Mouse (Mus musculus) embryonic facial prominence, embryonic 12.5 days (tissue): ENCODE measurements around the gene Sec1. TPM values are rescaled to one million over a fixed set of nuclear protein-coding genes. Genes with fewer than 3 reads are reported as not detected.

ENCODE experiments used
- ATAC-seq: fragments of 200-750 bp; cut with Nextera tagmentation; 2 replicates; pipeline ENCODE4 v1.8.0; 2017; ENCODE audit not compliant: insufficient number of reproducible peaks, insufficient read depth, low FRiP score, low TSS enrichment
- H3K27ac ChIP-seq: fragments of 300-500 bp; sonication (generic); 2 replicates; pipeline ENCODE4 v1.5.1; 2016; ENCODE audit warnings: mild to moderate bottlenecking
- H3K27me3 ChIP-seq: fragments of 300-500 bp; sonication (generic); 2 replicates; pipeline ENCODE4 v1.6.1; 2016; ENCODE audit warnings: mild to moderate bottlenecking, moderate library complexity
- H3K36me3 ChIP-seq: fragments of 300-500 bp; sonication (generic); 2 replicates; pipeline ENCODE4 v1.6.1; 2016; ENCODE audit warnings: mild to moderate bottlenecking
- H3K4me1 ChIP-seq: fragments of 300-500 bp; sonication (generic); 2 replicates; pipeline ENCODE4 v1.6.1; 2016
- H3K4me2 ChIP-seq: fragments of 300-500 bp; sonication (generic); replicated peaks from 2 replicates; pipeline ENCODE4 v1.6.1; 2016; ENCODE audit warnings: mild to moderate bottlenecking, moderate library complexity
- H3K4me3 ChIP-seq: fragments of 300-500 bp; sonication (generic); 2 replicates; pipeline ENCODE4 v1.5.1; 2016; ENCODE audit warnings: mild to moderate bottlenecking
- H3K9ac ChIP-seq: fragments of 300-500 bp; sonication (generic); 2 replicates; pipeline ENCODE4 v1.6.1; 2016; ENCODE audit warnings: mild to moderate bottlenecking, moderate library complexity
- H3K9me3 ChIP-seq: fragments of 300-500 bp; sonication (generic); 2 replicates; pipeline ENCODE4 v1.6.1; 2016; ENCODE audit warnings: mild to moderate bottlenecking, moderate library complexity
- WGBS: fragments of 180-500 bp; shearing (Covaris S2); methylation state at CpG from one replicate; pipeline ENCODE4 v1.1.7; 2016; 5-methylcytosine and 5-hydroxymethylcytosine counted together
- polyA plus RNA-seq: library from polyadenylated mRNA; unstranded; fragments of >200 nt; fragmentation: Nextera tagmentation; extraction: Ambion mirVana; gene quantifications from 2 replicates; pipeline ENCODE4 v1.2.1, GENCODE M21; 2016

Sec1 gene
- polyA plus RNA-seq: 2.9 and 3.1 TPM in 2 replicates

- no peaks in the 10 kb centered on the region for H3K9me3 ChIP-seq
- H3K27ac ChIP-seq: peak within 1 kb of the TSS; percentile 76
- H3K9ac ChIP-seq: no peak within 1 kb of the TSS
- H3K4me2 ChIP-seq: no peak within 1 kb of the TSS
- H3K27me3 ChIP-seq: peaks cover 9% of the 10 kb centered on the region
- H3K36me3 ChIP-seq: no peaks in the 10 kb centered on the region
- no peak within 1 kb of the TSS for H3K4me3 ChIP-seq
- ATAC-seq: no peak
- 92% methylated on average over 50 of the region's 50 CpGs for WGBS
- peaks cover 20% of the 10 kb centered on the region for H3K4me1 ChIP-seq
Measured at GRCm38 (mm10) chr7:45693921-45694591, at the start of gene Sec1. Sec1 (minus strand) TSS chr7:45694402.

- no peak for ATAC-seq
- 33% methylated on average over 19 of the region's 19 CpGs for WGBS
- Histone ChIP-seq H3K27ac (no peak overlapping the region), H3K4me2 (peak overlapping the region; percentile 42), H3K4me3 (peak overlapping the region; percentile 24), H3K4me1 (no peaks in the 10 kb centered on the region), H3K9me3 (peaks cover 3% of the 10 kb centered on the region; the same call in 1 of the 2 replicates), H3K9ac (peak overlapping the region; percentile 29; the same call in 1 of the 2 replicates), H3K27me3 (no peaks in the 10 kb centered on the region), H3K36me3 (no peaks in the 10 kb centered on the region)
Measured at GRCm38 (mm10) chr7:45742338-45742737, 48.1 kb upstream of the Sec1 start.

- Histone ChIP-seq H3K36me3 (no peaks in the 10 kb centered on the region), H3K4me2 (peak overlapping the region; percentile 42), H3K9ac (no peak overlapping the region), H3K4me3 (peak overlapping the region; percentile 24), H3K4me1 (no peaks in the 10 kb centered on the region), H3K27ac (no peak overlapping the region), H3K27me3 (no peaks in the 10 kb centered on the region), H3K9me3 (peaks cover 2% of the 10 kb centered on the region; the same call in 1 of the 2 replicates)
- no peak for ATAC-seq
- 34% methylated on average over 11 of the region's 11 CpGs for WGBS
Measured at GRCm38 (mm10) chr7:45741777-45742176, 47.6 kb upstream of the Sec1 start.

- Histone ChIP-seq H3K9ac (no peak overlapping the region), H3K4me2 (peak overlapping the region; percentile 42; the same call in 1 of the 2 replicates), H3K4me3 (no peak overlapping the region)
Measured at GRCm38 (mm10) chr7:45741308-45741707, 47.1 kb upstream of the Sec1 start.

GRCm38 (mm10) chr7:45739820-45740219 lies 45.6 kb upstream of the Sec1 start:
- WGBS: 56% methylated on average over 10 of the region's 10 CpGs
- Histone ChIP-seq H3K27me3 (no peaks in the 10 kb centered on the region), H3K4me1 (no peaks in the 10 kb centered on the region), H3K36me3 (no peaks in the 10 kb centered on the region), H3K27ac (no peak overlapping the region), H3K9ac (no peak overlapping the region), H3K9me3 (no peaks in the 10 kb centered on the region), H3K4me2 (no peak overlapping the region), H3K4me3 (no peak overlapping the region)
- no peak for ATAC-seq

More at GRCm38 (mm10) chr7:45741308-45741707, 47.1 kb upstream of the Sec1 start:
- no peak for ATAC-seq
- Histone ChIP-seq H3K9me3 (no peaks in the 10 kb centered on the region), H3K27ac (no peak overlapping the region), H3K27me3 (no peaks in the 10 kb centered on the region), H3K4me1 (no peaks in the 10 kb centered on the region), H3K36me3 (no peaks in the 10 kb centered on the region)
- 85% methylated on average over 12 of the region's 12 CpGs for WGBS

- Histone ChIP-seq H3K27ac (no peak overlapping the region), H3K9me3 (no peaks in the 10 kb centered on the region), H3K36me3 (no peaks in the 10 kb centered on the region), H3K4me3 (no peak overlapping the region), H3K9ac (no peak overlapping the region), H3K27me3 (no peaks in the 10 kb centered on the region), H3K4me1 (no peaks in the 10 kb centered on the region), H3K4me2 (no peak overlapping the region)
- peak; percentile 73 for ATAC-seq
- 8% methylated on average over 9 of the region's 9 CpGs for WGBS
Measured at GRCm38 (mm10) chr7:45739162-45739763, 45.1 kb upstream of the Sec1 start.

- H3K4me2 ChIP-seq: no peak overlapping the region
- H3K4me3 ChIP-seq: no peak overlapping the region
- H3K9me3 ChIP-seq: no peaks in the 10 kb centered on the region
- H3K27me3 ChIP-seq: no peaks in the 10 kb centered on the region
- H3K36me3 ChIP-seq: peaks cover 4% of the 10 kb centered on the region
- H3K9ac ChIP-seq: no peak overlapping the region
- WGBS: 84% methylated on average over 5 of the region's 5 CpGs
- H3K27ac ChIP-seq: no peak overlapping the region
- no peak for ATAC-seq
- H3K4me1 ChIP-seq: peaks cover 6% of the 10 kb centered on the region; the same call in 1 of the 2 replicates
Measured at GRCm38 (mm10) chr7:45733477-45733876, 39.3 kb upstream of the Sec1 start.

- ATAC-seq: no peak
- H3K4me2 ChIP-seq: no peak overlapping the region
- H3K36me3 ChIP-seq: peaks cover 20% of the 10 kb centered on the region
- H3K4me1 ChIP-seq: peaks cover 6% of the 10 kb centered on the region; the same call in 1 of the 2 replicates
- H3K9me3 ChIP-seq: no peaks in the 10 kb centered on the region
- no peak overlapping the region for H3K4me3 ChIP-seq
- H3K27ac ChIP-seq: no peak overlapping the region
- 15% methylated on average over 16 of the region's 16 CpGs for WGBS
- H3K27me3 ChIP-seq: no peaks in the 10 kb centered on the region
- H3K9ac ChIP-seq: no peak overlapping the region
Measured at GRCm38 (mm10) chr7:45730727-45731431, 36.7 kb upstream of the Sec1 start.

GRCm38 (mm10) chr7:45727625-45728024 lies 33.4 kb upstream of the Sec1 start:
- ATAC-seq: no peak
- H3K9ac ChIP-seq: no peak overlapping the region
- no peak overlapping the region for H3K4me3 ChIP-seq
- peaks cover 6% of the 10 kb centered on the region; the same call in 1 of the 2 replicates for H3K4me1 ChIP-seq
- no peak overlapping the region for H3K4me2 ChIP-seq
- no peak overlapping the region for H3K27ac ChIP-seq
- H3K9me3 ChIP-seq: no peaks in the 10 kb centered on the region
- 84% methylated on average over 3 of the region's 3 CpGs for WGBS
- no peaks in the 10 kb centered on the region for H3K27me3 ChIP-seq
- H3K36me3 ChIP-seq: peaks cover 50% of the 10 kb centered on the region

- Histone ChIP-seq H3K9me3 (no peaks in the 10 kb centered on the region), H3K27me3 (no peaks in the 10 kb centered on the region), H3K9ac (no peak overlapping the region), H3K36me3 (peaks cover 62% of the 10 kb centered on the region), H3K4me3 (no peak overlapping the region), H3K4me1 (peaks cover 6% of the 10 kb centered on the region; the same call in 1 of the 2 replicates), H3K27ac (no peak overlapping the region), H3K4me2 (no peak overlapping the region)
- no peak for ATAC-seq
- WGBS: 91% methylated on average over 10 of the region's 10 CpGs
Measured at GRCm38 (mm10) chr7:45726419-45726818, 32.2 kb upstream of the Sec1 start.

- Histone ChIP-seq H3K4me3 (no peak within 1 kb of the TSS), H3K36me3 (peaks cover 69% of the 10 kb centered on the region), H3K27me3 (no peaks in the 10 kb centered on the region), H3K4me2 (no peak within 1 kb of the TSS), H3K9ac (no peak within 1 kb of the TSS), H3K4me1 (peaks cover 6% of the 10 kb centered on the region; the same call in 1 of the 2 replicates), H3K27ac (no peak within 1 kb of the TSS), H3K9me3 (no peaks in the 10 kb centered on the region)
- no peak for ATAC-seq
- 86% methylated on average over 11 of the region's 11 CpGs for WGBS
Measured at GRCm38 (mm10) chr7:45725713-45726112, 31.5 kb upstream of the Sec1 start, which contains the start of gene Spaca4. Spaca4 (minus strand) TSS chr7:45725813.
